Mouse (Mus musculus): Measurements from ENCODE around the gene Krtap5-3. TPM values are rescaled to one million over a fixed set of nuclear protein-coding genes. Genes with fewer than 3 reads are reported as not detected.
A peak's percentile ranks its signal among the peaks of the same experiment; 100 is the strongest.

Gene Krtap5-3
- polyA plus RNA-seq, 2 experiments, result not detected

DNA sequence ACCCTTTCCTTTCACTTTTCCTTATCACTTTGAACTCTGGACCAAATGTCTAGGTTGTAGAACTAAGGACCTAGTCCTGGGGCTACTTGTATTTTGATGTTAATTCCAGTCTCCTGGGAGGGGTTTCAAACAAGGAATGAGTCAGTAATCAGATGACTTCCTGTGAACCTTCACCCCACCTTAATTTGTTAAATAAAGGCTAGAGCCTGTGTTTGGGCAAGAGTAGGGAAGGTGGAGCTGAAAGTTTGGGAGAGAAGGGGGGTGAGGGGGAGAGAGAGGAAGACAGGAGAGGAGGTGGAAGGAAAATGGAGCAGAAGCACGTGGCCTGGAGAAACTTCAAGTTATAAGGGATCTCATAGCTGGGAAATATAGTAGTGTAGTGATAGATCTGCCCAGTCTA is 30.4 kb downstream of the Krtap5-3 start:
- ATAC-seq (ENCODE audit: low FRiP score, low read depth), result no peak
- H3K4me1 ChIP-seq (ENCODE audit: control insufficient read depth, insufficient read depth, low read length), result no peaks in the 10 kb centered on the region
- no peak for DNase-seq (ENCODE audit: low spot score)
- H3K9ac ChIP-seq (ENCODE audit: low read depth, low read length, severe bottlenecking), result no peak overlapping the region
- no peaks in the 10 kb centered on the region for H3K27me3 ChIP-seq (ENCODE audit: control insufficient read depth, insufficient read depth, low read length)
- TF ChIP-seq POLR2A (IDR thresholded peaks at IDR 0.05; ENCODE audit: borderline replicate concordance, extremely low read depth, insufficient read depth, insufficient read length), result no peak
- H3K27ac ChIP-seq (replicated peaks; ENCODE audit: low read depth, low read length), result no peak overlapping the region
- WGBS, result 20% methylated on average over 1 of the region's 1 CpGs
- H3K9me3 ChIP-seq (ENCODE audit: control insufficient read depth, low read length), result no peaks in the 10 kb centered on the region
- H3K4me3 ChIP-seq (replicated peaks; ENCODE audit: low read length), result no peak overlapping the region
- H3K4me2 ChIP-seq (replicated peaks; ENCODE audit: low read depth, low read length, severe bottlenecking), result no peak overlapping the region
- no peaks in the 10 kb centered on the region for H3K36me3 ChIP-seq (ENCODE audit: control insufficient read depth, insufficient read depth, low read length)

DNA sequence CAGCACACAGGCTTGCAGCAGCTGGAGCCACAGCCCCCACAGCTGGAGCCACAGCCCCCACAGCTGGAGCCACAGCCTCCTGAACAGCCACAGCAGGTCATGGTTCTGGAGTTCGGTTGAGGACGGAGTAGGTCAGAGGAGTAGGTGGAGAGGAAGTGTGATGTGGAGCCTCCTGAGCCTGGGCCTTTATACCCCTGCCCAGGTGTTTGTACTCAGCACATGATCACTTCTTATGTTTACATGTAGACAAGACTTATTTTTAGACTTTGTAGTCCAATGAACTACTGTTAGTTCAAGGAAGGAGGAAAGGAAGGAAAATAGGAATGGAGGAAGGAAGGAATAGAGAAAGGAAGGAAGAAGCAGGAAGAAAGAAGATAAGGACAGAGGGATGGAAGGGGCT is 39.8 kb downstream of the Krtap5-3 start, which contains the start of gene Gm40460:
Gm40460 (minus strand) TSS at position 101 of the 400 bp plus-strand sequence.
- no peak within 1 kb of the TSS for H3K9ac ChIP-seq (ENCODE audit: low read depth, low read length, severe bottlenecking)
- WGBS, result 28% methylated on average over 2 of the region's 2 CpGs
- no peak within 1 kb of the TSS for H3K4me3 ChIP-seq (replicated peaks; ENCODE audit: low read length)
- H3K27ac ChIP-seq (replicated peaks; ENCODE audit: low read depth, low read length), result no peak within 1 kb of the TSS
- H3K36me3 ChIP-seq (ENCODE audit: control insufficient read depth, insufficient read depth, low read length), result no peaks in the 10 kb centered on the region
- no peak for TF ChIP-seq POLR2A (IDR thresholded peaks at IDR 0.05; ENCODE audit: borderline replicate concordance, extremely low read depth, insufficient read depth, insufficient read length)
- no peak within 1 kb of the TSS for H3K4me2 ChIP-seq (replicated peaks; ENCODE audit: low read depth, low read length, severe bottlenecking)
- no peaks in the 10 kb centered on the region for H3K4me1 ChIP-seq (ENCODE audit: control insufficient read depth, insufficient read depth, low read length)
- no peaks in the 10 kb centered on the region for H3K9me3 ChIP-seq (ENCODE audit: control insufficient read depth, low read length)
- no peak for ATAC-seq (ENCODE audit: low FRiP score, low read depth)
- DNase-seq (ENCODE audit: low spot score), result no peak
- no peaks in the 10 kb centered on the region for H3K27me3 ChIP-seq (ENCODE audit: control insufficient read depth, insufficient read depth, low read length)

DNA sequence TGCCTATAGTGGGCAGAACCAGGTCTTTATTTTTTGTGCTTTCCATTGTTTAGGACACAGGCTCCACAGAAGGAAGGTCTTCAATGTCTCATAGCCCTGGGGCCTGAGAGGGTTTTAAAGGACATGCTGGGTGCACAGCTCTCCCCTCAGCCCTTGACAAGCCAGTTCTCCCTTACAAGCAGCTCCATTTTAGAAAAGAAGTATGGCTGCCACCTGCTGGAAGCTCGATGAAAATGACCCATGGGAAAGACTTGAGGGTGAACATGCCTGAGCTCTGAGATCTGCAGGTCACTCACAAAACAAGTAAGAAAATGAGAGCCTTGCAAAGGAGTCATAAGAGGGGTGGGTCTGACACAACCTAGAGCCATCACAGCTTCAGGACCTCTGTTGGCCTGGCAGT is 48.7 kb downstream of the Krtap5-3 start:
- Histone ChIP-seq H3K36me3 (ENCODE audit: control insufficient read depth, insufficient read depth, low read length) (no peaks in the 10 kb centered on the region), H3K9me3 (ENCODE audit: control insufficient read depth, low read length) (no peaks in the 10 kb centered on the region), H3K27me3 (ENCODE audit: control insufficient read depth, insufficient read depth, low read length) (no peaks in the 10 kb centered on the region), H3K9ac (ENCODE audit: low read depth, low read length, severe bottlenecking) (no peak overlapping the region), H3K27ac (replicated peaks; ENCODE audit: low read depth, low read length) (no peak overlapping the region), H3K4me1 (ENCODE audit: control insufficient read depth, insufficient read depth, low read length) (no peaks in the 10 kb centered on the region), H3K4me3 (replicated peaks; ENCODE audit: low read length) (no peak overlapping the region), H3K4me2 (replicated peaks; ENCODE audit: low read depth, low read length, severe bottlenecking) (no peak overlapping the region)
- 0% methylated on average over 1 of the region's 1 CpGs for WGBS
- ATAC-seq (ENCODE audit: low FRiP score, low read depth) (no peak), DNase-seq (ENCODE audit: low spot score) (peak; percentile 26)
- no peak for TF ChIP-seq POLR2A (IDR thresholded peaks at IDR 0.05; ENCODE audit: borderline replicate concordance, extremely low read depth, insufficient read depth, insufficient read length)

Other genes with a start within 250 kb of the Krtap5-3 start
- gene Mob2, start 140.3 kb upstream of the Krtap5-3 start, polyA plus RNA-seq (2012; rRNA removed), result 55.2 and 56.2 TPM in 2 replicates
- 73.6 and 76.9 TPM in 2 replicates for gene Mob2, start 140.3 kb upstream of the Krtap5-3 start, polyA plus RNA-seq (2014; fragmentation: Nextera tagmentation; extraction: Ambion mirVana)
- gene Dusp8, start 105.5 kb upstream of the Krtap5-3 start, polyA plus RNA-seq (2012; rRNA removed), result 4.1 and 5.4 TPM in 2 replicates
- gene Dusp8, start 105.5 kb upstream of the Krtap5-3 start, polyA plus RNA-seq (2014; fragmentation: Nextera tagmentation; extraction: Ambion mirVana), result 3.5 TPM in 2 replicates
- gene Gm45618, start 80.6 kb upstream of the Krtap5-3 start, polyA plus RNA-seq (2012; rRNA removed), result not detected in 2 replicates
- not detected in 2 replicates for gene Gm45618, start 80.6 kb upstream of the Krtap5-3 start, polyA plus RNA-seq (2014; fragmentation: Nextera tagmentation; extraction: Ambion mirVana)
- not detected in 2 replicates for gene Gm39115, start 65.3 kb upstream of the Krtap5-3 start, polyA plus RNA-seq (2012; rRNA removed)
- not detected in 2 replicates for gene Gm39115, start 65.3 kb upstream of the Krtap5-3 start, polyA plus RNA-seq (2014; fragmentation: Nextera tagmentation; extraction: Ambion mirVana)
- gene Gm45337, start 56.8 kb upstream of the Krtap5-3 start, polyA plus RNA-seq (2012; rRNA removed), result not detected in 2 replicates
- gene Gm45337, start 56.8 kb upstream of the Krtap5-3 start, polyA plus RNA-seq (2014; fragmentation: Nextera tagmentation; extraction: Ambion mirVana), result not detected in 2 replicates
- not detected in 2 replicates for gene Gm29735, start 44.3 kb upstream of the Krtap5-3 start, polyA plus RNA-seq (2012; rRNA removed)
- gene Gm29735, start 44.3 kb upstream of the Krtap5-3 start, polyA plus RNA-seq (2014; fragmentation: Nextera tagmentation; extraction: Ambion mirVana), result not detected in 2 replicates
- gene Gm4553, start 35.6 kb upstream of the Krtap5-3 start, polyA plus RNA-seq (2012; rRNA removed), result not detected in 2 replicates
- not detected in 2 replicates for gene Gm4553, start 35.6 kb upstream of the Krtap5-3 start, polyA plus RNA-seq (2014; fragmentation: Nextera tagmentation; extraction: Ambion mirVana)
- gene Krtap5-2, start 25.4 kb upstream of the Krtap5-3 start, polyA plus RNA-seq (2012; rRNA removed), result not detected in 2 replicates
- gene Krtap5-2, start 25.4 kb upstream of the Krtap5-3 start, polyA plus RNA-seq (2014; fragmentation: Nextera tagmentation; extraction: Ambion mirVana), result not detected in 2 replicates
- not detected in 2 replicates for gene Gm10153, start 11.0 kb upstream of the Krtap5-3 start, polyA plus RNA-seq (2012; rRNA removed)
- not detected in 2 replicates for gene Gm10153, start 11.0 kb upstream of the Krtap5-3 start, polyA plus RNA-seq (2014; fragmentation: Nextera tagmentation; extraction: Ambion mirVana)
- gene Gm7579, start 10.5 kb downstream of the Krtap5-3 start, polyA plus RNA-seq (2012; rRNA removed), result not detected in 2 replicates
- not detected in 2 replicates for gene Gm7579, start 10.5 kb downstream of the Krtap5-3 start, polyA plus RNA-seq (2014; fragmentation: Nextera tagmentation; extraction: Ambion mirVana)
- gene Krtap5-5, start 28.6 kb downstream of the Krtap5-3 start, polyA plus RNA-seq (2012; rRNA removed), result not detected in 2 replicates
- gene Krtap5-5, start 28.6 kb downstream of the Krtap5-3 start, polyA plus RNA-seq (2014; fragmentation: Nextera tagmentation; extraction: Ambion mirVana), result not detected in 2 replicates
- not detected in 2 replicates for gene Gm40460, start 39.7 kb downstream of the Krtap5-3 start, polyA plus RNA-seq (2012; rRNA removed)
- gene Gm40460, start 39.7 kb downstream of the Krtap5-3 start, polyA plus RNA-seq (2014; fragmentation: Nextera tagmentation; extraction: Ambion mirVana), result not detected in 2 replicates
- gene Gm2431, start 57.0 kb downstream of the Krtap5-3 start, polyA plus RNA-seq (2012; rRNA removed), result not detected in 2 replicates
- gene Gm2431, start 57.0 kb downstream of the Krtap5-3 start, polyA plus RNA-seq (2014; fragmentation: Nextera tagmentation; extraction: Ambion mirVana), result not detected in 2 replicates
- gene Gm4559, start 73.0 kb downstream of the Krtap5-3 start, polyA plus RNA-seq (2012; rRNA removed), result 0.28 TPM in 1 of 2 replicates, not detected in the other
- gene Gm4559, start 73.0 kb downstream of the Krtap5-3 start, polyA plus RNA-seq (2014; fragmentation: Nextera tagmentation; extraction: Ambion mirVana), result not detected in 2 replicates
- not detected in 2 replicates for gene Krtap5-1, start 95.8 kb downstream of the Krtap5-3 start, polyA plus RNA-seq (2012; rRNA removed)
- gene Krtap5-1, start 95.8 kb downstream of the Krtap5-3 start, polyA plus RNA-seq (2014; fragmentation: Nextera tagmentation; extraction: Ambion mirVana), result not detected in 2 replicates
- gene Krtap5-4, start 102.2 kb downstream of the Krtap5-3 start, polyA plus RNA-seq (2012; rRNA removed), result not detected in 2 replicates
- gene Krtap5-4, start 102.2 kb downstream of the Krtap5-3 start, polyA plus RNA-seq (2014; fragmentation: Nextera tagmentation; extraction: Ambion mirVana), result not detected in 2 replicates
- 2.1 and 2.4 TPM in 2 replicates for gene Ifitm10, start 172.4 kb downstream of the Krtap5-3 start, polyA plus RNA-seq (2012; rRNA removed)
- 2.0 and 2.5 TPM in 2 replicates for gene Ifitm10, start 172.4 kb downstream of the Krtap5-3 start, polyA plus RNA-seq (2014; fragmentation: Nextera tagmentation; extraction: Ambion mirVana)
- gene Gm49369, start 181.3 kb downstream of the Krtap5-3 start, polyA plus RNA-seq (2012; rRNA removed), result 0.09 TPM in 1 of 2 replicates, not detected in the other
- not detected in 2 replicates for gene Gm49369, start 181.3 kb downstream of the Krtap5-3 start, polyA plus RNA-seq (2014; fragmentation: Nextera tagmentation; extraction: Ambion mirVana)
- gene Ctsd, start 186.7 kb downstream of the Krtap5-3 start, polyA plus RNA-seq (2012; rRNA removed), result 237 and 274 TPM in 2 replicates
- gene Ctsd, start 186.7 kb downstream of the Krtap5-3 start, polyA plus RNA-seq (2014; fragmentation: Nextera tagmentation; extraction: Ambion mirVana), result 334 and 354 TPM in 2 replicates
- gene Syt8, start 233.5 kb downstream of the Krtap5-3 start, polyA plus RNA-seq (2012; rRNA removed), result 4.9 and 7.3 TPM in 2 replicates
- 1.5 and 2.0 TPM in 2 replicates for gene Syt8, start 233.5 kb downstream of the Krtap5-3 start, polyA plus RNA-seq (2014; fragmentation: Nextera tagmentation; extraction: Ambion mirVana)
- gene Tnni2, start 240.4 kb downstream of the Krtap5-3 start, polyA plus RNA-seq (2012; rRNA removed), result 60.8 and 156 TPM in 2 replicates
- 76.8 and 134 TPM in 2 replicates for gene Tnni2, start 240.4 kb downstream of the Krtap5-3 start, polyA plus RNA-seq (2014; fragmentation: Nextera tagmentation; extraction: Ambion mirVana)

Measured in limb, embryonic 14.5 days (tissue).